Mouse (Mus musculus) lung, postnatal 25 days (tissue): Measurements from ENCODE around the gene Ank3.

Experiments used
- DNase-seq: peaks from one replicate; pipeline ENCODE4 v3.0.0; 2022; ENCODE audit warnings: low spot score

Gene Ank3

GRCm38 (mm10) chr10:69620692-69621382 is 222.3 kb downstream of the Ank3 start:
- DNase-seq, result no peak

GRCm38 (mm10) chr10:69627767-69628166 is 229.2 kb downstream of the Ank3 start:
- no peak for DNase-seq

GRCm38 (mm10) chr10:69628743-69629142 is 230.2 kb downstream of the Ank3 start:
- DNase-seq, result no peak

GRCm38 (mm10) chr10:69630802-69631388 is 232.3 kb downstream of the Ank3 start:
- DNase-seq, result no peak

- no peak for DNase-seq
Measured at GRCm38 (mm10) chr10:69632885-69633284, 234.3 kb downstream of the Ank3 start.

- no peak for DNase-seq
Measured at GRCm38 (mm10) chr10:69634891-69635290, 236.3 kb downstream of the Ank3 start.

GRCm38 (mm10) chr10:69635910-69636656 is 237.5 kb downstream of the Ank3 start:
- DNase-seq, result no peak

- DNase-seq, result no peak
Measured at GRCm38 (mm10) chr10:69639138-69639537, 240.6 kb downstream of the Ank3 start.

GRCm38 (mm10) chr10:69640617-69641016 is 242.0 kb downstream of the Ank3 start:
- DNase-seq, result no peak

GRCm38 (mm10) chr10:69643481-69643880 is 244.9 kb downstream of the Ank3 start:
- DNase-seq, result no peak

GRCm38 (mm10) chr10:69643986-69644385 is 245.4 kb downstream of the Ank3 start:
- DNase-seq, result no peak

GRCm38 (mm10) chr10:69645311-69645802 is 246.8 kb downstream of the Ank3 start:
- no peak for DNase-seq

- no peak for DNase-seq
Measured at GRCm38 (mm10) chr10:69645929-69646328, 247.4 kb downstream of the Ank3 start.

- no peak for DNase-seq
Measured at GRCm38 (mm10) chr10:69650074-69650473, 251.5 kb downstream of the Ank3 start.

- peak; percentile 83 for DNase-seq
Measured at GRCm38 (mm10) chr10:69652660-69653059, 254.1 kb downstream of the Ank3 start.

- peak; percentile 7 for DNase-seq
Measured at GRCm38 (mm10) chr10:69653121-69653677, 254.6 kb downstream of the Ank3 start.

GRCm38 (mm10) chr10:69654176-69654575 is 255.6 kb downstream of the Ank3 start:
- DNase-seq, result no peak

- peak; percentile 45 for DNase-seq
Measured at GRCm38 (mm10) chr10:69654866-69655633, 256.5 kb downstream of the Ank3 start.

GRCm38 (mm10) chr10:69656321-69656720 is 257.7 kb downstream of the Ank3 start:
- DNase-seq, result peak; percentile 67

- no peak for DNase-seq
Measured at GRCm38 (mm10) chr10:69659818-69660217, 261.2 kb downstream of the Ank3 start.

- DNase-seq, result peak; percentile 77
Measured at GRCm38 (mm10) chr10:69662338-69662737, 263.8 kb downstream of the Ank3 start.

GRCm38 (mm10) chr10:69667482-69667881 is 268.9 kb downstream of the Ank3 start:
- DNase-seq, result no peak
